Mouse (Mus musculus) liver, embryonic 14.5 days (tissue): Measurements from ENCODE around the gene Dpep3. TPM values are rescaled to one million over a fixed set of nuclear protein-coding genes. Genes with fewer than 3 reads are reported as not detected.

Experiments used
- ATAC-seq: fragments of 200-750 bp; cut with Nextera tagmentation; 2 replicates; pipeline ENCODE4 v1.8.0; 2017; ENCODE audit warnings: moderate number of reproducible peaks, mild to moderate bottlenecking, moderate library complexity; ENCODE audit not compliant: insufficient read depth
- DNase-seq, 3 experiments: peaks; one replicate each; pipeline ENCODE4 v3.0.0-alpha.2; 2012 to 2013; ENCODE audit warnings: low read depth in 3 of 3, low spot score in 3 of 3
- H3K27ac ChIP-seq: fragments of 300-500 bp; sonication (generic); 2 replicates; pipeline ENCODE4 v1.5.1; 2014; ENCODE audit warnings: moderate library complexity, mild to moderate bottlenecking, control low read depth, inconsistent platforms
- H3K27me3 ChIP-seq: fragments of 300-500 bp; sonication (generic); 2 replicates; pipeline ENCODE4 v1.6.1; 2014; ENCODE audit warnings: mild to moderate bottlenecking, low read length, moderate library complexity; ENCODE audit not compliant: control insufficient read depth, insufficient read depth
- H3K36me3 ChIP-seq: fragments of 300-500 bp; sonication (generic); replicated peaks from 2 replicates; pipeline ENCODE4 v1.6.1; 2014; ENCODE audit warnings: low read depth; ENCODE audit not compliant: control insufficient read depth, insufficient read depth
- H3K4me1 ChIP-seq, 2 experiments: fragments of 200-500 bp in 1 of 2; fragments of 300-500 bp in 1 of 2; sonication (generic) in 1 of 2; replicated peaks; 2 replicates each; pipeline ENCODE4 v1.6.1; 2012 to 2014; ENCODE audit warnings: antibody characterized with exemption in 1 of 2, inconsistent platforms in 1 of 2, low read length in 1 of 2; ENCODE audit not compliant: control insufficient read depth in 2 of 2, insufficient read depth in 2 of 2
- H3K4me2 ChIP-seq: fragments of 300-500 bp; sonication (generic); 2 replicates; pipeline ENCODE4 v1.6.1; 2014; ENCODE audit warnings: low read depth, mild to moderate bottlenecking, control low read depth, moderate library complexity
- H3K4me3 ChIP-seq, 2 experiments: fragments of 200-500 bp in 1 of 2; fragments of 300-500 bp in 1 of 2; sonication (generic) in 1 of 2; 2 replicates each; pipeline ENCODE4 v1.5.1; 2012 to 2014; ENCODE audit warnings: low read depth in 2 of 2, low read length in 2 of 2, mild to moderate bottlenecking in 2 of 2, control low read depth in 1 of 2, inconsistent platforms in 1 of 2, moderate library complexity in 1 of 2; ENCODE audit not compliant: insufficient read depth in 1 of 2
- H3K9ac ChIP-seq: fragments of 300-500 bp; sonication (generic); replicated peaks from 2 replicates; pipeline ENCODE4 v1.6.1; 2014; ENCODE audit warnings: mild to moderate bottlenecking, control low read depth, moderate library complexity
- H3K9me3 ChIP-seq: fragments of 300-500 bp; sonication (generic); 2 replicates; pipeline ENCODE4 v1.6.1; 2016; ENCODE audit warnings: low read length, mixed read lengths; ENCODE audit not compliant: control insufficient read depth
- CTCF ChIP-seq: IDR thresholded peaks from 2 replicates; pipeline ENCODE4 v1.5.1; 2016; ENCODE audit warnings: antibody characterized with exemption, low read depth, control low read depth
- EP300 ChIP-seq: IDR thresholded peaks from 2 replicates; pipeline ENCODE4 v1.6.1; 2016; ENCODE audit warnings: antibody characterized with exemption, low read depth
- WGBS: fragments of 180-500 bp; shearing (Covaris S2); extraction: QIAGEN DNeasy Blood & Tissue Kit; methylation state at CpG from one replicate; pipeline ENCODE4 v1.1.7; 2014; ENCODE audit not compliant: insufficient replicate concordance; 5-methylcytosine and 5-hydroxymethylcytosine counted together
- polyA plus RNA-seq, 2 experiments: library from polyadenylated mRNA; depleted of rRNA in 1 of 2; stranded (reverse) in 1 of 2; unstranded in 1 of 2; fragments of >200 nt; fragmentation: Nextera tagmentation in 1 of 2; extraction: Ambion mirVana in 1 of 2; gene quantifications; 2 replicates each; pipeline versions ENCODE4 v1.2.1 to v1.2.3; 2012 to 2014

Dpep3 gene
- polyA plus RNA-seq, 2 experiments = not detected

- DNase-seq (no peak), ATAC-seq (no peak)
- peak overlapping the region; percentile 41 to 52 for H3K4me3 ChIP-seq
- H3K4me1 ChIP-seq = peaks cover 5 to 7% of the 10 kb centered on the region in 2 experiments
- no peaks in the 10 kb centered on the region for H3K9me3 ChIP-seq
- WGBS = 85% methylated on average over 11 of the region's 11 CpGs
- peaks cover 14% of the 10 kb centered on the region; the same call in 1 of the 2 replicates for H3K36me3 ChIP-seq
- H3K9ac ChIP-seq = no peak overlapping the region
- peak overlapping the region; percentile 43 for H3K4me2 ChIP-seq
- H3K27ac ChIP-seq = no peak overlapping the region
- no peaks in the 10 kb centered on the region for H3K27me3 ChIP-seq
- TF ChIP-seq CTCF (no peak), EP300 (no peak)
Observed at GRCm38 (mm10) chr8:105942026-105942425, 37.2 kb downstream of the Dpep3 start.

DNA sequence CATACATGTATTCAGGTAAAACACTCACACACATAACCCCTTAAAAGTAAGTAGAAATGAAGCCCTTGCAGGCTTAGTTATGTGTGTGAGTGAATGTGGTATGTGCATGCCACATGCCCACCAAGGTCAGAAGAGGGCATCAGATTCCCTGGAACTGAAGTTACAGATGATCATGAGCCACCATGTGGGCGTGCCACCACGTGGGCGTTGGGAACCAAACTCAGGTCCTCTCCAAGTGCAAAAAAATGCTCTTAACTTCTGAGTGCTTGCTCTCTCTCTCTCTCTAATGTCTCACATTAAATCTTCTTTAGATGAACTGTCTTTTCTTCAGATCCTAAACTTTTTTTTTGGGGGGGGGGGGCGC, 40.9 kb downstream of the Dpep3 start, which contains the start of gene Psmb10:
Psmb10 (minus strand) TSS at position 139 of the 364 bp plus-strand sequence.
- peak within 1 kb of the TSS; percentile 80 to 84 for H3K4me3 ChIP-seq
- H3K9me3 ChIP-seq = no peaks in the 10 kb centered on the region
- no peaks in the 10 kb centered on the region for H3K27me3 ChIP-seq
- DNase-seq (peak in 1 of 3 experiments; percentile 41), ATAC-seq (no peak)
- peak within 1 kb of the TSS; percentile 68 for H3K27ac ChIP-seq
- peaks cover 16 to 26% of the 10 kb centered on the region in 2 experiments for H3K4me1 ChIP-seq
- WGBS = 3% methylated on average over 4 of the region's 4 CpGs
- peak within 1 kb of the TSS; percentile 92 for H3K4me2 ChIP-seq
- no peaks in the 10 kb centered on the region for H3K36me3 ChIP-seq
- peak within 1 kb of the TSS; percentile 86 for H3K9ac ChIP-seq
- TF ChIP-seq EP300 (no peak), CTCF (0 out of 2 replicates have a peak, but pooled peaks have one; percentile 7)

DNA sequence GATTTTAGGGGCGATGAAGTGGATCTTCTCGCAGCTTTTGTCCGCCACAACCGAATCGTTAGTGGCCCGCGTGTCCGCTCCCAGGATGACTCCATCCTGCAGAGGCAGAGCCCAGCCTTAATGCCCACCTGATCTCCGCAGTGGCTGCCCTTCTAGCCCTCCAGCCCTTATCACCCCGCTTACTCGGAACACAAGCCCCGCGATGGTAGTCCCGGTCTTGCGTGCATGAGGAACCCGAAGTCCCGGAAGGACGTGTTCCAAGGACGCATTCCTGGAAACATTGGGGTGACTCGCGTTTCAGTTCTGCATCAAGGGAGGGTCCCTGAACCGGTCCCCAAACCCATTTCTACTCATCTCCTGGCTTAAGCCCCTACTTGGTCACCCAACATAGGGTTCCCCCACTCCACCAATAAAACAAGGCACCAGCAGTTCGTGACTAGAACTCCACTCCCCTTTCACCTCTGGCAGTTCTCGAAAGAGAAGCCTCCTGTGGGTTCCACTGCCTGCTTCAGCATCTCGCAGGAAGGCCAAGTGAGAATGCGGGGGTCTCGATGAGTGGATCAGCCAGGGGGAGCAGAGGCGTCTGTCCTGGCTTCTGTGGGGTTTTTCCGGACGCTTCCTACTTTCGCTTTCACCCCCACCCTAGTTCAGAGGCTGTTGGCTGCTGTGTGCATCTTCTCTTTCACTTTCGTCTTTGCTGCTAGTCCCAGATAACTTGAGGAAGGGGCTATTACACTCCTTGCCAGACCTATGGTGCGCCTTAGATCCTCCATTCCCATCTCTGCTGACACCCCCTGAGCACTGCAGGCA, 41.5 kb downstream of the Dpep3 start:
- H3K4me3 ChIP-seq = peak overlapping the region; percentile 80 to 84
- H3K9ac ChIP-seq = peak overlapping the region; percentile 86
- no peaks in the 10 kb centered on the region for H3K36me3 ChIP-seq
- no peaks in the 10 kb centered on the region for H3K27me3 ChIP-seq
- TF ChIP-seq CTCF (no peak), EP300 (no peak)
- peak overlapping the region; percentile 92 for H3K4me2 ChIP-seq
- H3K4me1 ChIP-seq = peaks cover 16 to 26% of the 10 kb centered on the region in 2 experiments
- DNase-seq (peak in 1 of 3 experiments; percentile 31), ATAC-seq (peak; percentile 18; the same call in 1 of the 2 replicates)
- peak overlapping the region; percentile 68 for H3K27ac ChIP-seq
- no peaks in the 10 kb centered on the region for H3K9me3 ChIP-seq
- under 1% methylated on average over 33 of the region's 33 CpGs for WGBS

GRCm38 (mm10) chr8:105936866-105937475, 42.3 kb downstream of the Dpep3 start:
- WGBS = 0% methylated on average over 30 of the region's 30 CpGs
- H3K9ac ChIP-seq = peak overlapping the region; percentile 86
- no peaks in the 10 kb centered on the region for H3K27me3 ChIP-seq
- H3K4me3 ChIP-seq = peak overlapping the region; percentile 80 to 84
- H3K4me1 ChIP-seq = peaks cover 16 to 26% of the 10 kb centered on the region in 2 experiments
- TF ChIP-seq EP300 = no peak
- TF ChIP-seq CTCF = no peak
- H3K4me2 ChIP-seq = peak overlapping the region; percentile 92
- H3K36me3 ChIP-seq = no peaks in the 10 kb centered on the region
- DNase-seq = peak; percentile 78 to 81 (median 79)
- no peaks in the 10 kb centered on the region for H3K9me3 ChIP-seq
- H3K27ac ChIP-seq = peak overlapping the region; percentile 68
- peak; percentile 81 for ATAC-seq
